Mouse (Mus musculus) MEL (cell line): Measurements from ENCODE around the gene Gnrhr. TPM values are rescaled to one million over a fixed set of nuclear protein-coding genes. Genes with fewer than 3 reads are reported as not detected.
A peak's percentile ranks its signal among the peaks of the same experiment; 100 is the strongest.

ENCODE experiments used
- DNase-seq: peaks from one replicate; pipeline ENCODE4 v3.0.0; 2011; ENCODE audit warnings: low read depth, low spot score
- H3K27ac ChIP-seq: 2 replicates; pipeline ENCODE4 v1.5.1; 2012; ENCODE audit warnings: low read depth, mild to moderate bottlenecking, control low read depth, low read length, moderate library complexity; ENCODE audit not compliant: control insufficient read depth
- H3K27me3 ChIP-seq, 2 experiments: fragments of 150-350 bp in 1 of 2; sonication (generic) in 1 of 2; 2 replicates each; pipeline ENCODE4 v1.6.1; 2012; ENCODE audit warnings: low read length in 2 of 2, mild to moderate bottlenecking in 2 of 2, improper control_type of control experiment in 1 of 2, moderate library complexity in 1 of 2; ENCODE audit not compliant: insufficient read depth in 2 of 2, control insufficient read depth in 1 of 2
- H3K36me3 ChIP-seq, 2 experiments: 2 replicates each; pipeline ENCODE4 v1.6.1; 2012 to 2014; ENCODE audit warnings: low read length in 2 of 2, improper control_type of control experiment in 1 of 2, inconsistent platforms in 1 of 2, mild to moderate bottlenecking in 1 of 2; ENCODE audit not compliant: insufficient read depth in 2 of 2, control insufficient read depth in 1 of 2
- H3K4me1 ChIP-seq, 2 experiments: fragments of 150-350 bp in 1 of 2; sonication (generic) in 1 of 2; 2 replicates each; pipeline ENCODE4 v1.6.1; 2012; ENCODE audit warnings: low read length in 2 of 2, improper control_type of control experiment in 1 of 2, mild to moderate bottlenecking in 1 of 2; ENCODE audit not compliant: insufficient read depth in 2 of 2, control insufficient read depth in 1 of 2
- H3K4me3 ChIP-seq, 2 experiments: fragments of 150-350 bp in 1 of 2; sonication (generic) in 1 of 2; 2 replicates each; pipeline ENCODE4 v1.5.1; 2012; ENCODE audit warnings: low read depth in 2 of 2, low read length in 2 of 2, mild to moderate bottlenecking in 2 of 2, moderate library complexity in 2 of 2, control low read depth in 1 of 2, improper control_type of control experiment in 1 of 2; ENCODE audit not compliant: control insufficient read depth in 1 of 2, insufficient read depth in 1 of 2
- H3K79me2 ChIP-seq: 2 replicates; pipeline ENCODE4 v1.6.1; 2012; ENCODE audit warnings: mild to moderate bottlenecking, low read length, moderate library complexity; ENCODE audit not compliant: control insufficient read depth, poor library complexity, insufficient read depth
- H3K9ac ChIP-seq: 2 replicates; pipeline ENCODE4 v1.6.1; 2012; ENCODE audit warnings: low read depth, mild to moderate bottlenecking, control low read depth, low read length, moderate library complexity; ENCODE audit not compliant: control insufficient read depth, poor library complexity, severe bottlenecking
- H3K9me3 ChIP-seq: fragments of 150-350 bp; sonication (generic); replicated peaks from 2 replicates; pipeline ENCODE4 v1.6.1; 2012; ENCODE audit warnings: mild to moderate bottlenecking, low read length, improper control_type of control experiment, moderate library complexity; ENCODE audit not compliant: insufficient read depth
- CTCF ChIP-seq, 3 experiments: IDR thresholded peaks in 2 of 3; conservative IDR thresholded peaks in 1 of 3; 2 replicates each; pipeline ENCODE4 v1.5.1; 2011 to 2012; ENCODE audit warnings: low read length in 3 of 3, low read depth in 2 of 3, mild to moderate bottlenecking in 2 of 3, improper control_type of control experiment in 1 of 3, inconsistent platforms in 1 of 3, mixed read lengths in 1 of 3, moderate library complexity in 1 of 3; ENCODE audit not compliant: control insufficient read depth in 1 of 3, insufficient read depth in 1 of 3, poor library complexity in 1 of 3, severe bottlenecking in 1 of 3
- E2F4 ChIP-seq: IDR thresholded peaks from 2 replicates; pipeline ENCODE4 v1.6.1; 2011; ENCODE audit warnings: low read depth, low read length, improper control_type of control experiment, borderline replicate concordance
- ETS1 ChIP-seq: IDR thresholded peaks from 2 replicates; pipeline ENCODE4 v1.6.1; 2012; ENCODE audit warnings: low read depth, mild to moderate bottlenecking, inconsistent platforms, low read length, improper control_type of control experiment, moderate library complexity
- GABPA ChIP-seq: IDR thresholded peaks from 2 replicates; pipeline ENCODE4 v1.6.1; 2012; ENCODE audit warnings: low read depth, mild to moderate bottlenecking, inconsistent platforms, low read length, improper control_type of control experiment, moderate library complexity
- GATA1 ChIP-seq: IDR thresholded peaks from 2 replicates; pipeline ENCODE4 v1.6.1; 2011; ENCODE audit warnings: low read depth, low read length, improper control_type of control experiment
- HCFC1 ChIP-seq: IDR thresholded peaks from 2 replicates; pipeline ENCODE4 v1.6.1; 2012; ENCODE audit warnings: low read depth, mild to moderate bottlenecking, inconsistent platforms, low read length, improper control_type of control experiment, moderate library complexity
- JUND ChIP-seq: IDR thresholded peaks from 2 replicates; pipeline ENCODE4 v1.6.1; 2011; ENCODE audit warnings: low read depth, mild to moderate bottlenecking, improper control_type of control experiment, low read length
- MAX ChIP-seq: IDR thresholded peaks from 2 replicates; pipeline ENCODE4 v1.6.1; 2011; ENCODE audit warnings: low read length, improper control_type of control experiment
- MXI1 ChIP-seq: IDR thresholded peaks from 2 replicates; pipeline ENCODE4 v1.6.1; 2011; ENCODE audit warnings: mild to moderate bottlenecking, low read depth, low read length, improper control_type of control experiment
- MYC ChIP-seq: IDR thresholded peaks from 2 replicates; pipeline ENCODE4 v1.6.1; 2011; ENCODE audit warnings: low read depth, mild to moderate bottlenecking, low read length, improper control_type of control experiment, moderate library complexity
- POLR2AphosphoS5 ChIP-seq: IDR thresholded peaks from 2 replicates; pipeline ENCODE4 v1.6.1; 2012; ENCODE audit warnings: low read depth, borderline replicate concordance, mild to moderate bottlenecking, inconsistent platforms, low read length, moderate library complexity, mixed read lengths
- RAD21 ChIP-seq: IDR thresholded peaks from 2 replicates; pipeline ENCODE4 v1.6.1; 2011; ENCODE audit warnings: mild to moderate bottlenecking, low read depth, low read length, improper control_type of control experiment
- SIN3A ChIP-seq: IDR thresholded peaks from 2 replicates; pipeline ENCODE4 v1.6.1; 2012; ENCODE audit warnings: low read length, improper control_type of control experiment, inconsistent platforms
- SMC3 ChIP-seq: IDR thresholded peaks from 2 replicates; pipeline ENCODE4 v1.6.1; 2011; ENCODE audit warnings: low read depth, low read length, improper control_type of control experiment
- TBP ChIP-seq: IDR thresholded peaks from 2 replicates; pipeline ENCODE4 v1.8.0; 2011; ENCODE audit warnings: low read depth, low read length, improper control_type of control experiment
- USF1 ChIP-seq: IDR thresholded peaks from 2 replicates; pipeline ENCODE4 v1.6.1; 2014; ENCODE audit warnings: low read depth, mild to moderate bottlenecking, inconsistent platforms, low read length, improper control_type of control experiment, moderate library complexity
- ZC3H11A ChIP-seq: IDR thresholded peaks from 2 replicates; pipeline ENCODE4 v1.6.1; 2012; ENCODE audit warnings: low read depth, mild to moderate bottlenecking, inconsistent platforms, low read length, improper control_type of control experiment
- ZMIZ1 ChIP-seq: IDR thresholded peaks from 2 replicates; pipeline ENCODE4 v1.6.1; 2012; ENCODE audit warnings: low read depth, mild to moderate bottlenecking, inconsistent platforms, low read length, improper control_type of control experiment, moderate library complexity
- polyA plus RNA-seq, 2 experiments: library from polyadenylated mRNA; stranded (reverse) in 1 of 2; unstranded in 1 of 2; fragments of >175 nt in 1 of 2; fragments of >200 nt in 1 of 2; gene quantifications; 2 replicates each; pipeline versions ENCODE4 v1.2.1 to v1.2.4; 2012; ENCODE audit warnings: low replicate concordance in 2 of 2, low read depth in 1 of 2; ENCODE audit not compliant: insufficient read length in 2 of 2, insufficient read depth in 1 of 2, missing spikeins in 1 of 2
- total RNA-seq: library from RNA; depleted of rRNA; stranded (reverse); fragments of 300-350 nt; gene quantifications from 2 replicates; pipeline ENCODE4 v1.2.3, GENCODE M21; 2012

Gnrhr gene
- total and polyA plus RNA-seq, 3 experiments: not detected

DNA sequence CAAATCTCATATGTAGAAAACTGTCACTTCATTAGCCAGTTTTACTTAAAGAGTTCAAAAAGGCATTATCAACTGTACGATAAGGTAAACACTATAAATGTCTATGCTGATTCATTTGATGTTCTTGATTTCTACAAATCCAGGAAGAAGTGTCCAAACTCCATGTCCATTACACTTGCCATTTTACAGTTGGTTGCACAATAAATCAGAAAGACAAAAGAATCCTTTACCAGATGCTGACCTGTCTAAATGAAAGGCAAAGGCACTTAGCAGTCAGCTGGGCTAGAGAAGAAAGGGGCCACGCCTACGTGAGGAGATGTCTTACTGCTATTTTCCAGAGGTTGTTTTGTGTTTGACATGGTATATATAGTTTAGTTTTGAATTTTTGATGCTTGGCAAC, 46.6 kb upstream of the Gnrhr start:
- TF ChIP-seq SMC3 (no peak), ETS1 (no peak), GABPA (no peak), USF1 (no peak), HCFC1 (no peak), ZMIZ1 (no peak)
- Histone ChIP-seq H3K27ac (no peak overlapping the region), H3K9me3 (no peaks in the 10 kb centered on the region), H3K4me1 (no peaks in the 10 kb centered on the region), H3K36me3 (no peaks in the 10 kb centered on the region), H3K79me2 (no peaks in the 10 kb centered on the region), H3K4me3 (no peak overlapping the region), H3K27me3 (no peaks in the 10 kb centered on the region), H3K9ac (no peak overlapping the region)
- no peak for DNase-seq

DNA sequence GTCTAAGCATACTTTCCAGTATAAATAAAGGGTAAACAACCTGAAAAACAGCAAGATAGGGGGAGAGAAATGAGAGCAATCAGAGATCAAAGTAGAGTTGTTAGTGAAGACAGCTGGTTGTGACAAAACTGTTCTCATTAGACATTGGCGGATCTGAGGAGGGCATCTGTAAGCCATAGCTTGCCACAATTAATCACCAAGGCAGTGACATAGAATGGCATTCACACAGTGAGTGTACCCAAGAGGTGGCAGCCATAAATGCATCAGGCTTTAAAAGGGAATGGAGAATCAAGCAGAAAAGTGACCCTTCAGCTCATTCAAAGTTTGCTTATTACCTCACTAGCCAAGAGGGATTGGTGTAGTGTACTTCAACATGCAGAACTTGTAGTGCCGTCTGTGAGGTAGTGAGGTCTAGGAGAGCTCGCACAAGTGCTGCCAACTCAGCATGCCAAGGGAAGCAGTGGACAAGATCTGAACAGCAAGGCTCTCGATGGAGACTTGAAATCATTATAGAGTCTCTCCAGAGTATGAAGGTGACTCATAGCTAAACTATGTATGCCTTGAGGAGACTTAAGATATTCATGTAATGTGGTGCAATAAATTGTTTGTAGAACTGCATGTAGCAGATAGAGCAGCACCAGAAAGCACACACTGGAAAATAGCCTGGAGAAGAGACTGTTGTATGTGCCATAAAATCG, 29.6 kb upstream of the Gnrhr start:
- H3K9me3 ChIP-seq: no peaks in the 10 kb centered on the region
- no peak overlapping the region for H3K9ac ChIP-seq
- DNase-seq: no peak

DNA sequence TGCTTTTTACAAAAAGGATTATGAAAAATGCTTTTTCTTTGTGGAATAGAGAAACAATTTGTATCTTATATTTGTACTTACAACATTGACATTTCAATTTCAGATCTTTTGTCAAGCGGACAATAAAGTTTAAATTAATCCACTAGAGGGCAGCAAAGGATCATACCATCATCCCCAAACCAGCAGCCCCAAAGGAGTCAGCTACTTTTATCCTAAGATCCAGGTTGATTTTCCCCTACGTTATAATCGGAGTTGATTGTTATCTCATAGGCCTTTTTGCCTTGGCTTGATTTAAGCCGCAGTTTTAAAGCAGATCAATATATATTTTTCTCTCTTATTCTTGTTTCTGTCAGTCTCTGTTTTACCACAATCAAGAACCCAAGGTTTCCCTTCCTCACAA, 6.3 kb downstream of the Gnrhr start:
- H3K79me2 ChIP-seq: no peaks in the 10 kb centered on the region

More for the DNA sequence above, 29.6 kb upstream of the Gnrhr start:
- Histone ChIP-seq H3K36me3 (no peaks in the 10 kb centered on the region), H3K79me2 (no peaks in the 10 kb centered on the region), H3K27me3 (no peaks in the 10 kb centered on the region), H3K4me3 (no peak overlapping the region), H3K4me1 (no peaks in the 10 kb centered on the region), H3K27ac (no peak overlapping the region)
- TF ChIP-seq SMC3 (no peak), JUND (no peak), POLR2AphosphoS5 (no peak), ZC3H11A (no peak), GATA1 (no peak), MYC (no peak), GABPA (no peak), E2F4 (no peak), MXI1 (no peak), SIN3A (no peak)

More for the DNA sequence above, 6.3 kb downstream of the Gnrhr start:
- Histone ChIP-seq H3K27me3 (peaks cover 5 to 7% of the 10 kb centered on the region in 2 experiments; a peak in 3 of 4 replicates), H3K9me3 (no peaks in the 10 kb centered on the region), H3K27ac (no peak overlapping the region), H3K9ac (no peak overlapping the region), H3K36me3 (no peaks in the 10 kb centered on the region), H3K4me1 (no peaks in the 10 kb centered on the region; a peak in 1 of 4 replicates), H3K4me3 (no peak overlapping the region)
- peak; percentile 70 for DNase-seq
- TF ChIP-seq E2F4: no peak
- TF ChIP-seq MAX: no peak
- TF ChIP-seq TBP: no peak
- peak; percentile 11 to 65 (median 47); a peak in 5 of 6 replicates for TF ChIP-seq CTCF (IDR thresholded peaks at IDR 0.05 in 2 of 3, conservative IDR thresholded peaks at IDR 0.05 in 1 of 3; ENCODE audit: control insufficient read depth in 1 of 3, insufficient read depth in 1 of 3, low read depth in 2 of 3, low read length in 3 of 3, poor library complexity in 1 of 3, severe bottlenecking in 1 of 3)
- TF ChIP-seq RAD21: peak; percentile 81
- TF ChIP-seq ZC3H11A: peak; percentile 42; the same call in 1 of the 2 replicates
- TF ChIP-seq SMC3: peak; percentile 55
